Mouse (Mus musculus) adrenal gland, adult 2 months (tissue): ENCODE measurements around the gene Rxrg. TPM values are rescaled to one million over a fixed set of nuclear protein-coding genes. Genes with fewer than 3 reads are reported as not detected.

Experiments used
- DNase-seq: peaks from one replicate; pipeline ENCODE4 v3.0.0; 2021
- polyA plus RNA-seq: library from polyadenylated mRNA; depleted of rRNA; stranded (reverse); fragments of >200 nt; gene quantifications from 2 replicates; pipeline ENCODE4 v1.2.3, GENCODE M21; 2012; rRNA removed
- total RNA-seq, 2 experiments: library from RNA; stranded (reverse); gene quantifications; 2 replicates each; pipeline ENCODE4 v1.2.3; 2021

Rxrg gene
- total and polyA plus RNA-seq, 3 experiments: 3.4 to 10.0 (median 5.4) TPM

- peak; percentile 85 for DNase-seq
Measured at GRCm38 (mm10) chr1:167644866-167645537, 46.8 kb downstream of the Rxrg start.

GRCm38 (mm10) chr1:167648670-167649069, 50.5 kb downstream of the Rxrg start:
- no peak for DNase-seq

DNA sequence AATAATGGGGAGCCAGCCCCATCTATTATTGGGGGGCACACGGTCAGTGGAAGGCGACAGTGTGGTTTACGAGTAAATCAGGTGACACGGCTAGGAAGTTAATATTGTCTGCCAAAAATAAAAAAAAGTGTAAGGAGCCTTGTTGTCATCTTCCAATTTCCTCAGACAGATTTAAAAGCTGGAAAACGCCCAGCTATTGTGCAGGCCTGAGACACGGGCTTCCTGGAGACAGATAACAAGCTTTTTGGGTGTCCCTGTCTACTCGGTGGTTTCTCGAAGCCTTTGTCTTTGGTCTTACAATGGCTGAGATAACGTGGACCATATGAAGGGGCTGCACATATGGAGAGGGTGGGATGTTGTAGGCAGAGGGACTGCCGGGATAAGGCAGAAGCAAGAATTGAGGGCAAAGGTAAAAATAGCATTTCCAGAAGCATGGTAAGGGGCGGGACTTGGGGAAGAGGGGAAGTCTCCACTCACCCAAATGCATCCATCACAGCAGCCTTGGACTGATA, 51.0 kb downstream of the Rxrg start:
- peak; percentile 14 for DNase-seq

- DNase-seq: no peak
Measured at GRCm38 (mm10) chr1:167652336-167652735, 54.2 kb downstream of the Rxrg start.

- DNase-seq: no peak
Measured at GRCm38 (mm10) chr1:167659065-167659464, 60.9 kb downstream of the Rxrg start.

- DNase-seq: peak; percentile 86
Measured at GRCm38 (mm10) chr1:167660521-167661101, 62.4 kb downstream of the Rxrg start.

GRCm38 (mm10) chr1:167661123-167661522, 62.9 kb downstream of the Rxrg start:
- DNase-seq: no peak

GRCm38 (mm10) chr1:167663136-167663535, 65.0 kb downstream of the Rxrg start:
- no peak for DNase-seq

GRCm38 (mm10) chr1:167669796-167670195, 71.6 kb downstream of the Rxrg start:
- DNase-seq: peak; percentile 40

- DNase-seq: no peak
Measured at GRCm38 (mm10) chr1:167672433-167672987, 74.3 kb downstream of the Rxrg start.

GRCm38 (mm10) chr1:167679061-167679460, 80.9 kb downstream of the Rxrg start:
- no peak for DNase-seq

- peak; percentile 4 for DNase-seq
Measured at GRCm38 (mm10) chr1:167688001-167688346, 89.8 kb downstream of the Rxrg start.

DNA sequence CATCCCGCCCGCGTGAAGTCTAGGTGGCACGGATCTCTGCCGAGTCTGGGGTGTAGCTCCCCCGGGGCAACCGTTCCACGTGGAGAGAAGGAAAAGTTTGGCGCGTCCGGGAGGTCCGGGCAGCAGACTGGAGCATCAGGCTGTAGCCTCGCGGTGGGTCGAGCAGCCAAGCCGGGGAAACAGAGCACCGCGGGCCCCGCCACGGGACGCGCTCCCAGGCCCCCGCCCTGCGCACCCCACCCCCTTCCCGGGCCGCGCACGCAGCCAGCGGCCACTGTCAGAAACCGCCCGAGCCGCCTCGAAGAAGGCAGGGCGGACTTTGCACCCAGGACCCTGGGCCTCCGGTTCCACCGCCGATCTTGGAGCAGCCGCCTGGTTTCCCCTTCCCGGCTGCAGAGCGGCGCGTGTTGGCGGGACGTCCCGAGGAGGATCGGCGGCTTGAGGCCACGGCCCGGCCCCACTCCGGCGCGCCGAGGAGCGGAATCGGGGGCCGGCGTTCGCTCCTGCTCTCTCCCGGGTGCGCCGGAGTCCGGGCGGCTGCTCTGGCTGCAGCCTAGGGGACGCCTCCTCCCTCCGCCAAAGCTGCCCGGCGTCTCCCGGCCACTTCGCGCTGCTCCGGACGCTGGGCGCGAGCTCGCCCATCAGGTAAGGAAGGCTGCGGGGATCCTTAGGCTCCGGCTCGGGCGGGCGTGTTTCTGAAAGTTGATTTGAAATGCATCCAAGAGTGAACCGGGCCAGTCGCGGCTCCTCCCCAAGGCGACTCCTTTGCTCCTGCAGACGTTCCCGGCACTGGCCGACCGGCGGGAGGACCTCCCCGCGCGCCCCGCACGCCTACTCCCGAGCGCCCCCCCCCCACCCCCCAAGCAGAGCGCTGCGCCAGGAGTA, 90.4 kb downstream of the Rxrg start:
- DNase-seq: peak; percentile 44

DNA sequence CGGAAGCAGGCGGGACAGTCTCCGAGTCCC, 90.9 kb downstream of the Rxrg start, which contains the start of gene Lmx1a:
Gene Lmx1a (plus strand): TSS at position 6 of the 30 bp plus-strand sequence.
- no peak for DNase-seq

Other genes starting within 250 kb of the Rxrg start
- gene Aldh9a1, start 248.4 kb upstream of the Rxrg start, total RNA-seq: 10 to 100 TPM; 77.1 to 84.8 TPM
- gene Aldh9a1, start 248.4 kb upstream of the Rxrg start, polyA plus RNA-seq: 62.4 and 62.8 TPM in 2 replicates
- 10 to 100 TPM; 79.0 to 84.2 TPM for gene Mgst3, start 204.5 kb upstream of the Rxrg start, total RNA-seq
- gene Mgst3, start 204.5 kb upstream of the Rxrg start, polyA plus RNA-seq: 298 and 342 TPM in 2 replicates
- under 1 TPM in 1 of 2 experiments, not detected in 1; 0.66 TPM for gene Lrrc52, start 131.6 kb upstream of the Rxrg start, total RNA-seq
- gene Lrrc52, start 131.6 kb upstream of the Rxrg start, polyA plus RNA-seq: not detected in 2 replicates
- gene Lmx1a, start 90.9 kb downstream of the Rxrg start, total RNA-seq: under 1 TPM in 1 of 2 experiments, not detected in 1; 0.14 TPM
- not detected in 2 replicates for gene Lmx1a, start 90.9 kb downstream of the Rxrg start, polyA plus RNA-seq